Mouse (Mus musculus): ENCODE measurements around the gene Spryd3. TPM values are rescaled to one million over a fixed set of nuclear protein-coding genes. Genes with fewer than 3 reads are reported as not detected.

The Spryd3 gene
- polyA plus RNA-seq, 1 experiment: 20.8 TPM

DNA sequence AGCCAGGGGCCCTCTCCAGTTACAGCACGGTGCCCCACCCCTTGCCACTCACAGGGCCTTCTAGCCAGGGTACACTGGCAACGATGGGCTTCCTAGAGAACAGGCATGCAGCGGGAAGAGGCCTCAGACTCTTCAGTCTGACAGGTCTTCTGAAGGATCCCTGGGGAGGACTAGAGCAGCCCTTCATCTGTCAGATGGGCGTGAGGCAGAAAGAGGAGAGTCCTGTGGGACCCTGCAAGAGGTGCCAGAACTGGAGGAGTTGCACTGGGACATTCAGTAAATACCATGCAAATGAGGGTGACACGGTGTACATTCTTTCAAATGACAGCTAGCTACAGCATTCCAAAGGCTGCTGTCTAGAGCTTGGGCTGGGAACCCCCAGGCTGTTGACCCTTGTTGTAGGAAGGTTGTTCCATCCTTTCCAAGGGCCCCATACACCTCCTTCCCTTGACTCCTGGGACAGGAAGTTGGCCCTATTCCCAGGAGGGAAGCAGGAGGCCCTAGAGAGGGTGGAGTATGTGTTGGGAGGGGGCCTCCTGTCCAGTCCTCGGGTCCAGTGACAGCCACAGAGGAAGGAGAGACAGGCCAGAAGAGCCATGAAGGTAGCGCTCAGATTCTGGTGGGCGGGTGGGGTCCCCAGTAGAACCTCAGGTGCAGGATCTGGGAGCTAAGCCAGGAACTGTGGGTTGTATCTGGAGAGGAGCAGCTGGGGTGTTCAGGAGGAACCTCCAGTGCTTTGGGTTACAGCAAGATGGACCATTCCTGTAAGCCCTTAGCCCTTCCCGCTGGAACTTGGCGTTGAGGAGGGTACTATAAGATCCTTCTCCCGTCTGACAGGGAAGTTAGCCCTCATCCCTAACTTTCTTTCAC is 34.1 kb downstream of the Spryd3 start:
- TF ChIP-seq POLR2A (IDR thresholded peaks at IDR 0.05; ENCODE audit: borderline replicate concordance, low read depth, low read length): no peak
- no peak for TF ChIP-seq CTCF (IDR thresholded peaks at IDR 0.05; ENCODE audit: low read depth, low read length)
- no peak overlapping the region for H3K27ac ChIP-seq (ENCODE audit: insufficient read depth, low read depth, low read length)
- no peak overlapping the region for H3K4me3 ChIP-seq (ENCODE audit: insufficient read depth, low read length)
- H3K4me1 ChIP-seq (ENCODE audit: control insufficient read depth, insufficient read depth, low read length): peaks cover 11% of the 10 kb centered on the region; the same call in 1 of the 2 replicates

DNA sequence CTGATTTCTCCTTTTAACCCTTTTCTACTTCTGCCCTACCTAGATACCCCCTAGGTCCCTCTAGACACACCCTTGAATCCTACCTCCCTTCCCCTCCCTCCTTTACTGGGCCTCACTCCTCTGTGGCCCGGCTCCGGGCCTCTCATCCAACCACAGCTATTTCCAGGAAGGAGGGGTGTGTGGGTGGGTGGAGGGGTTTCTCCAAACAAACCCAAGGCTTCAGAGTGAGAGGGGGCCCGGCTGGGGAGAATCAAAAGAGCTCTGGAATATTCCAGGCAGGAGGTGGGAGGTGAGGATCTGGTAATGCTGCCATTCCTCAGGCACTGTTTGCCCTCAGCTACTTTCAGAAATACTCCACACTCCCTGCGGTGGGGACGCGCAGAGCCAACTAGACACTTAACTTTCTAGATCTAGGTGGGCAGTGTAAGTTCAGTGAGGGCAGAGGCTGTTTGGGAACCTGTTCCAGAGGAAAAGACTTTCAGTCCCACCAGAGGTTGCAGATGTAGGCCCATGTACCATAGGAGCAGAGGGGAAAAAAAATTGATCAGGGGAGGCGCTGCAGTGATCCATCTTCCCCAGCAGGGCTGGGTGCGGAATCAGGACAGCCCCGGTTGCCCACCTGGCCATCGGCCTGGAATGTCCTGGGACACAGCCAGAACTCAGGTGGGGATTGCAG is 34.9 kb downstream of the Spryd3 start:
- TF ChIP-seq CTCF (IDR thresholded peaks at IDR 0.05; ENCODE audit: low read depth, low read length): no peak
- TF ChIP-seq POLR2A (IDR thresholded peaks at IDR 0.05; ENCODE audit: borderline replicate concordance, low read depth, low read length): no peak
- 0 out of 2 replicates have a peak overlapping the region, but pooled peaks have one; percentile 65 for H3K4me3 ChIP-seq (ENCODE audit: insufficient read depth, low read length)
- no peak overlapping the region for H3K27ac ChIP-seq (ENCODE audit: insufficient read depth, low read depth, low read length)
- peaks cover 12% of the 10 kb centered on the region; the same call in 1 of the 2 replicates for H3K4me1 ChIP-seq (ENCODE audit: control insufficient read depth, insufficient read depth, low read length)

DNA sequence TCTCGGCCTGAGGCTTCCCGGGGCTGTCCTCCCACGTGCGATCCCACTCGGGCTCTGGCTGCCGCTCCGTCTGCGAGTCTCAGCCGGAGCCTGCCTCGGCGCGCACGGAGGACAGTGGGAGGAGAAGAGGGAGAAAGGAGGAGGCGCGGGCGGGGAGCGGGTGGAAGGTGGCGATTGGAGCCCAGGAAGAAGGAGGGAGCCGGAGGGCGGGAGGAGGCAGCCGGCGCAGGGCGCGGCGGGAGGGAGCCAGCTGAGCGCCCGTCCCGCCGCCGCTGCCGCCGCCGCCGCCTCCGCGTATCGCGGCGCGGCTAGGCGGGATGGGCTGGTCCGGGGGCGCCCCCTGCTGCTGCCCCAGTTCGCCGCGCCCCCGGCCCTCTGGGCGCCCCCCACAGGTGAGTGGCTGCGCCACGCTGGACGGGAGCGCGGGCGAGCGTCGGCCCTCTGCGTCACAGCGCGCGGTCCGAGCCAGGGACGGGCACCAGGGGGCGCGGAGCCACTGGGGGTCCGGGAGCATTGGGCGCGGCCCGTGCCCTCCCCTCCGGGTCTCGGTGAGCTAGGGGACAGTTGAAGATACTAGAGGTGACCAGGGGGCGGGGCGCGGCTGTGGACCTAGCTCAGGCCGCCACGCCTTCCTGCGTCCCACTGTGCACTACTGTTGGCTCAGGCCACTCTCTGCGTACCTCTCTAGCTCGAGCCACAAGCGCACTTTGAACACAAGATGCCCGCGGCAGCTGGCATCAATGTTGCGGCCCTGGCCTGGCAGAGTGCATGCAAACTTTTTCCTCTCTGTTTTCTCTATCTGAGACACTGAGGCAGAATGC is 35.7 kb downstream of the Spryd3 start, which contains the start of gene Tns2:
Gene Tns2, plus strand, starts transcription at position 253 of the 821 bp plus-strand sequence.
- Histone ChIP-seq H3K4me3 (ENCODE audit: insufficient read depth, low read length) (peak within 1 kb of the TSS; percentile 65), H3K27ac (ENCODE audit: insufficient read depth, low read depth, low read length) (no peak within 1 kb of the TSS), H3K4me1 (ENCODE audit: control insufficient read depth, insufficient read depth, low read length) (peaks cover 16% of the 10 kb centered on the region)
- TF ChIP-seq POLR2A (IDR thresholded peaks at IDR 0.05; ENCODE audit: borderline replicate concordance, low read depth, low read length): no peak
- TF ChIP-seq CTCF (IDR thresholded peaks at IDR 0.05; ENCODE audit: low read depth, low read length): no peak; the same call in 1 of the 2 replicates

DNA sequence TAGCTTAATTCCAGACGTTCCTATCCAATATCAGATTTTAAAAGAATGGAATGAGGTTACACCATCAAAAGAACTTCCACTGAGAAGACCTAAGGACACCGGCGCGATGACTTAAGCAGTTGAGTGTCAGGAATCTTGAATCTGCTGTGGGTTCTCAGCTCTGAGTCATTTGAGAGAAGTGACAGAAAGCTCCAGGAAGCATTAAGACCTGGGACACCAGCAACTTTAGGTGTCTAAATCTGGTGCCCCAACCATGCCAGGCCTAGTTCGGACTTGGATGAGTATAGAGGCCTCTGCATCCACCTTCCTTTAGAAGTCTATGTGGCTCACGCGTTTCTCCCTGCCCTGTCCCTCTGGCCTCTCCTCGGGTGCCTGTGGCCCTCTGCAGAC is 36.3 kb downstream of the Spryd3 start:
- Histone ChIP-seq H3K4me3 (ENCODE audit: insufficient read depth, low read length) (peak overlapping the region; percentile 65), H3K27ac (ENCODE audit: insufficient read depth, low read depth, low read length) (no peak overlapping the region), H3K4me1 (ENCODE audit: control insufficient read depth, insufficient read depth, low read length) (peaks cover 19% of the 10 kb centered on the region)
- TF ChIP-seq POLR2A (IDR thresholded peaks at IDR 0.05; ENCODE audit: borderline replicate concordance, low read depth, low read length) (no peak), CTCF (IDR thresholded peaks at IDR 0.05; ENCODE audit: low read depth, low read length) (no peak)

DNA sequence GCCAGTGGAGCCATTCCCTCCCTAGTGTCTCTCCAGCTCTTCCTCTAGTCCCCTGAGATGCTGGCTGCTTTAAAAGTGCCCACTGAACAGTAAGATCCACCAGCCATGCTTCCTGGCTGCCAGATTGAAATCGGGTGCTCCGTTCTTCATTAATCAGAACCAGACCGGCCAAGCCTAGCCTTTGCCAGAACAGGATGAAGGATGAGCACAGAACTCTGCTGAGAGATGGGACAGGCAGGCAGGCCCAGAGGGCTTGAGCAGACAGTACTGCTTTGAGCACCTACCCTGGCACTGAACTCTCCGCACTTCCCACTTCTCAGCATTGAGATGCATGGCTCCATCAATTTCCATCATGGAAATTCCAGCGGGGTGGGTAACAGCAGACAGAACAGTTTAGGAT is 36.8 kb downstream of the Spryd3 start:
- H3K4me3 ChIP-seq (ENCODE audit: insufficient read depth, low read length): no peak overlapping the region
- no peak for TF ChIP-seq POLR2A (IDR thresholded peaks at IDR 0.05; ENCODE audit: borderline replicate concordance, low read depth, low read length)
- no peak for TF ChIP-seq CTCF (IDR thresholded peaks at IDR 0.05; ENCODE audit: low read depth, low read length)
- H3K4me1 ChIP-seq (ENCODE audit: control insufficient read depth, insufficient read depth, low read length): peaks cover 19% of the 10 kb centered on the region
- no peak overlapping the region for H3K27ac ChIP-seq (ENCODE audit: insufficient read depth, low read depth, low read length)

DNA sequence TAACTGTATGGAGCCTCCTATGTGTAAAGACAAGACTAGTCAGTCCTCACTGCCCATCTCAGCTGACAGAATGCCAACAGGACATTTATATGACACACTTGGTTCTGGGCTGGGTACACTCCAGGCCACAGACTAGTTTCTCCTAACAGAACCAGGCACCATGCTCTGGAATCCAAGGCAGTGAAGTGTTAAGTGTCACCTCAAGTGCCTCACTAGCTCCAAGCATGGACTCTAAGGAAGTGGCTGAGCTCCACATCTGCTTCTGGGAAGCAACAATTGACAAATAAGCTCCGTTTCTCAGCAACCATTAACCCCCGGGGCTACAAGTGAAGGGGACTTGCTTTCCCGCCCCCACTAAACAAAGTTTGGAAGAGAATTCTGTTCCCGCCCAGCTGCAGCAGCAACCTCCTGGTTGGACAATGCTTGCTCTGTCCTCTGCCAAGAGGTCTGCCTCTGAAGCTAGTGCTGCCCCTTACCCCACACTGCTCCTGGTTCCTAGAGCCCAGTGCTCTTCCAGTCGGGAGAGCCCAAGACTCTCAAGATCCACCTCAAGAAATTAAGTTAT is 38.0 kb downstream of the Spryd3 start:
- TF ChIP-seq POLR2A (IDR thresholded peaks at IDR 0.05; ENCODE audit: borderline replicate concordance, low read depth, low read length) (no peak), CTCF (IDR thresholded peaks at IDR 0.05; ENCODE audit: low read depth, low read length) (no peak)
- Histone ChIP-seq H3K4me1 (ENCODE audit: control insufficient read depth, insufficient read depth, low read length) (peaks cover 19% of the 10 kb centered on the region), H3K27ac (ENCODE audit: insufficient read depth, low read depth, low read length) (no peak overlapping the region), H3K4me3 (ENCODE audit: insufficient read depth, low read length) (no peak overlapping the region)

DNA sequence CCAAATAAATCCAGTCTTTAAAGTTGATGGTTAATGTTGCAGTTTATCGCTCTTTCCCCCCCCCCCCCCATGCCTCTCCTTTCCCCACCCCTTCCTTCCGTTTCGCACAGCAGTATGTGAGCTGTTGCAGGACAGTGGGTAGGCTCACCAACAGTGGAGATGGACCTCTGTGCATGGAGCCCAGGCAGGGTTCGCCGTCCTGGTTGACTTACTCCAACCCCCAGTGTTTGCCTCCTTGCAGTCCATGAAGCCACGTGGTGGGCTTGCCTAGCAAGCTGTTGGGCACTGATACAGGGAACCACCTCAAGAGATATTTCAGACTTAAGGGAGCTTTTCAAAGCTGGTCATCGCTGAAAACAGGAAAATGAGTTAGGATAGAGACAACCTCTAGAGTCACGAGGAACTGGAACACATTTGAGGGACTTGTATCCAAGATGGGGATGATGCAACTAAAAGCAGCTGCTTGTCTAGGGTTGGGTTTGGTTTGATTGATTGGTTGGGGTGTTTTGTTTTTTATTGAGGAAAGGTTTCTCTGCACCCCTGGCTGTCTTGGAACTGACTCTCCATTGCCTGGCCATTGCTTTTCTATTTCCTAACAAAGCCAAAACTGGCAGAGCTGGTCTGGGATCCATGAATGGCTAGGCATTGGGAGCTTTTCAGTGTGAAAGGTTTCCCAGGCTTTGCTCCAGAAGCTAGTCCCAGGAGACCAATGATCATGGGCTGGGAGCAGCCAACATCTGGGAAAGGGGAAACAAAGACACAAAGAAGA is 38.7 kb downstream of the Spryd3 start:
- H3K4me1 ChIP-seq (ENCODE audit: control insufficient read depth, insufficient read depth, low read length): peaks cover 19% of the 10 kb centered on the region
- TF ChIP-seq CTCF (IDR thresholded peaks at IDR 0.05; ENCODE audit: low read depth, low read length): no peak
- TF ChIP-seq POLR2A (IDR thresholded peaks at IDR 0.05; ENCODE audit: borderline replicate concordance, low read depth, low read length): no peak
- no peak overlapping the region for H3K27ac ChIP-seq (ENCODE audit: insufficient read depth, low read depth, low read length)
- H3K4me3 ChIP-seq (ENCODE audit: insufficient read depth, low read length): no peak overlapping the region

DNA sequence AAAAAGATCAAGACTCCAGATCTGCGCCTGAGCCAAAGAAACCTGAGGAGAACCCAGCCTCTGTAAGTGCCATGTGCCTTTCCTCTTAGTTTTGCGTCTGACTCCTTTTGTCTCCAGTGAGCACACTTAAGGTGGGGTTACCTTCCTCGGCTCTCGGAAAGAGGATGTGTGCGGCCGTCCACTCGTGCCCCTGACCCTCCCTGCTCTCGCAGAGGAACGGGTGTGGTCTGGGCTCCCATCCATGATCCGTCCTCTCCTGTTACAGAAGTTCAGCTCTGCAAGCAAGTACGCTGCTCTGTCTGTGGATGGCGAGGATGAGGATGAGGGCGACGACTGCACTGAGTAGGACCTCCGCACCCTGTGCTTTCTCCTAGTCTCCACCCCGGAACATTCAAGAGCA is 41.0 kb downstream of the Spryd3 start:
- Histone ChIP-seq H3K27ac (ENCODE audit: insufficient read depth, low read depth, low read length) (no peak overlapping the region), H3K4me1 (ENCODE audit: control insufficient read depth, insufficient read depth, low read length) (peaks cover 32% of the 10 kb centered on the region), H3K4me3 (ENCODE audit: insufficient read depth, low read length) (no peak overlapping the region)
- TF ChIP-seq CTCF (IDR thresholded peaks at IDR 0.05; ENCODE audit: low read depth, low read length) (no peak), POLR2A (IDR thresholded peaks at IDR 0.05; ENCODE audit: borderline replicate concordance, low read depth, low read length) (no peak)

Data from bone marrow macrophage, adult 2 months (primary cell).